Mouse (Mus musculus): Measurements from ENCODE around the gene Hes7.

- TF ChIP-seq POLR2A (IDR thresholded peaks at IDR 0.05; ENCODE audit: insufficient read depth, low read length): no peak
- no peak for TF ChIP-seq CTCF (IDR thresholded peaks at IDR 0.05; ENCODE audit: low read depth, low read length)
- no peak for TF ChIP-seq EP300 (IDR thresholded peaks at IDR 0.05; ENCODE audit: insufficient read depth, low read depth, low read length)
These were observed 6.5 kb downstream of the Hes7 start for GRCm38 (mm10) chr11:69126706-69127095.

All from ES-Bruce4 (cell line).